Mouse (Mus musculus) ES-E14 (cell line): ENCODE data around the gene Mkrn1.
A peak's percentile ranks its signal among the peaks of the same experiment; 100 is the strongest.

Experiments
- CHD2 ChIP-seq: IDR thresholded peaks from 2 replicates; pipeline ENCODE4 v1.6.1; 2014; ENCODE audit warnings: mild to moderate bottlenecking, low read depth, low read length, inconsistent platforms
- MAFK ChIP-seq: IDR thresholded peaks from 2 replicates; pipeline ENCODE4 v1.6.1; 2014; ENCODE audit warnings: mild to moderate bottlenecking, low read depth, low read length, inconsistent platforms; ENCODE audit not compliant: insufficient read depth
- ZC3H11A ChIP-seq: IDR thresholded peaks from 2 replicates; pipeline ENCODE4 v1.6.1; 2012; ENCODE audit warnings: low read depth, mild to moderate bottlenecking, inconsistent platforms, low read length, borderline replicate concordance
- ZNF384 ChIP-seq: IDR thresholded peaks from 2 replicates; pipeline ENCODE4 v1.6.1; 2012; ENCODE audit warnings: low read depth, low read length, inconsistent platforms

GRCm38 (mm10) chr6:39447429-39448185 is 27.3 kb upstream of the Mkrn1 start:
- TF ChIP-seq MAFK (peak; percentile 98), ZNF384 (peak; percentile 86), ZC3H11A (no peak), CHD2 (no peak; the same call in 1 of the 2 replicates)
